Mouse (Mus musculus): Measurements from ENCODE around the gene Tll1.
"Not testable (repeated sequence)": the region's sequence is repeated elsewhere in the genome, so short reads cannot be mapped to it uniquely, and the experiment has no call there.

Tll1 gene

GRCm38 (mm10) chr8:64057571-64057970 is 148.5 kb downstream of the Tll1 start:
- in situ Hi-C loops (cut with MboI, MseI): no loop called here

GRCm38 (mm10) chr8:64048556-64048955 is 157.5 kb downstream of the Tll1 start:
- in situ Hi-C loops (cut with MboI, MseI): loop anchor here (25.0 kb wide), 1 partner anchor 539 kb away; no protein-coding TSS in a partner anchor

GRCm38 (mm10) chr8:64047963-64048505 is 158.0 kb downstream of the Tll1 start:
- in situ Hi-C loops (cut with MboI, MseI): loop anchor here (25.0 kb wide), 1 partner anchor 539 kb away; no protein-coding TSS in a partner anchor

- in situ Hi-C loops (cut with MboI, MseI): loop anchor here (25.0 kb wide), 1 partner anchor 546 kb away; no protein-coding TSS in a partner anchor
Observed at GRCm38 (mm10) chr8:64041303-64041884, 164.7 kb downstream of the Tll1 start.

- in situ Hi-C loops (cut with MboI, MseI): loop anchor here (25.0 kb wide), 1 partner anchor 556 kb away; no protein-coding TSS in a partner anchor
Observed at GRCm38 (mm10) chr8:64030672-64031385, 175.2 kb downstream of the Tll1 start.

GRCm38 (mm10) chr8:64030081-64030480 is 176.0 kb downstream of the Tll1 start:
- in situ Hi-C loops (cut with MboI, MseI): loop anchor here (25.0 kb wide), 1 partner anchor 557 kb away; no protein-coding TSS in a partner anchor

GRCm38 (mm10) chr8:64029525-64029924 is 176.5 kb downstream of the Tll1 start:
- in situ Hi-C loops (cut with MboI, MseI): loop anchor here (25.0 kb wide), 1 partner anchor 558 kb away; no protein-coding TSS in a partner anchor

- in situ Hi-C loops (cut with MboI, MseI): no loop called here
Observed at GRCm38 (mm10) chr8:64024359-64024758, 181.7 kb downstream of the Tll1 start.

- in situ Hi-C loops (cut with MboI, MseI): no loop called here
Observed at GRCm38 (mm10) chr8:64023579-64023978, 182.5 kb downstream of the Tll1 start.

- in situ Hi-C loops (cut with MboI, MseI): no loop called here
Observed at GRCm38 (mm10) chr8:64023027-64023426, 183.0 kb downstream of the Tll1 start.

- in situ Hi-C loops (cut with MboI, MseI): not testable (repeated sequence)
Observed at GRCm38 (mm10) chr8:63970612-63971391, 235.3 kb downstream of the Tll1 start.

Data from T-helper 1 cell (primary cell).